Mouse (Mus musculus) liver, postnatal 0 days (tissue): ENCODE measurements around the gene Gm813.

Experiments
- CTCF ChIP-seq: sonication (generic); IDR thresholded peaks from 2 replicates; pipeline ENCODE4 v1.5.1; 2016; ENCODE audit warnings: antibody characterized with exemption, low read depth
- EP300 ChIP-seq: IDR thresholded peaks from 2 replicates; pipeline ENCODE4 v1.6.1; 2016; ENCODE audit warnings: antibody characterized with exemption, low read depth, mild to moderate bottlenecking

DNA sequence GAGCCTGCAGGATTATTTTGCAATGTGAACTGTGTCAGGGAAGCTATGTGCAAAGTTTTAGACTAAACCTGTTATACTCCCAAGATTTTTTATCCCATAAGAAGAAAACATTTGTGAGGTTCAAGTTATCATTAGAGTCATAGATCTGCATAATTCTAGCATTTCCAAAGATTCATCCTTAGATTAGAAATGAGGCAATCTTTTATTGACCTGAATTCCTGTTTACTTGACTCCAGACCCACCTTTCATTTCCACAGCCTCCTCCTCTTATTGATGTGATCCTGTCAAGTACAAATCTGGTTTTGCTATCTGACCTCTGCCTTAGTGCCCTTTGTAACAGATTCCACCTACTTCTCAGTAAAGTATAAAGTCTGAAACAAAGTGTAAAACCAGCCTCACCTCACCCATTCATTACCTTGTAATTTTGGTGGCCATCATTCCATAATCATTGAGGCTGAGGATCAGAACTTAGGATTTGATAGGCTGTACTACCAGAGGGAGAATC, 45.6 kb upstream of the Gm813 start:
- TF ChIP-seq EP300 (no peak), CTCF (no peak)
